Mouse (Mus musculus) liver, embryonic 11.5 days (tissue): ENCODE measurements around the gene Ubap1. TPM values are rescaled to one million over a fixed set of nuclear protein-coding genes. Genes with fewer than 3 reads are reported as not detected.

Experiments used
- ATAC-seq: fragments of 200-750 bp; cut with Nextera tagmentation; replicated peaks from 2 replicates; pipeline ENCODE4 v1.8.0; 2017; ENCODE audit warnings: moderate number of reproducible peaks, mild to moderate bottlenecking, moderate TSS enrichment, moderate library complexity; ENCODE audit not compliant: low FRiP score
- DNase-seq: peaks from one replicate; pipeline ENCODE4 v3.0.0-alpha.2; 2017; ENCODE audit warnings: low spot score
- H3K27ac ChIP-seq: fragments of 300-500 bp; sonication (generic); 2 replicates; pipeline ENCODE4 v1.5.1; 2014; ENCODE audit warnings: mild to moderate bottlenecking, low read depth, low read length, control low read depth
- H3K27me3 ChIP-seq: fragments of 300-500 bp; sonication (generic); replicated peaks from 2 replicates; pipeline ENCODE4 v1.6.1; 2014; ENCODE audit warnings: low read length, mixed read lengths; ENCODE audit not compliant: control insufficient read depth, insufficient read depth
- H3K36me3 ChIP-seq: fragments of 300-500 bp; sonication (generic); 2 replicates; pipeline ENCODE4 v1.6.1; 2014; ENCODE audit warnings: mild to moderate bottlenecking, low read length, moderate library complexity, mixed read lengths; ENCODE audit not compliant: control insufficient read depth, insufficient read depth
- H3K4me1 ChIP-seq: fragments of 300-500 bp; sonication (generic); replicated peaks from 2 replicates; pipeline ENCODE4 v1.6.1; 2014; ENCODE audit warnings: low read length, mixed read lengths; ENCODE audit not compliant: control insufficient read depth, insufficient read depth
- H3K4me2 ChIP-seq: fragments of 300-500 bp; sonication (generic); 2 replicates; pipeline ENCODE4 v1.6.1; 2014; ENCODE audit warnings: mild to moderate bottlenecking, control low read depth, moderate library complexity
- H3K4me3 ChIP-seq: fragments of 300-500 bp; sonication (generic); 2 replicates; pipeline ENCODE4 v1.5.1; 2014; ENCODE audit warnings: low read depth, low read length, control low read depth
- H3K9ac ChIP-seq: fragments of 300-500 bp; sonication (generic); 2 replicates; pipeline ENCODE4 v1.6.1; 2014; ENCODE audit warnings: low read depth, low read length, control low read depth
- H3K9me3 ChIP-seq: fragments of 300-500 bp; sonication (generic); 2 replicates; pipeline ENCODE4 v1.6.1; 2016; ENCODE audit warnings: low read length, inconsistent platforms, mixed read lengths; ENCODE audit not compliant: control insufficient read depth
- WGBS: fragments of 180-500 bp; shearing (Covaris S2); extraction: QIAGEN DNeasy Blood & Tissue Kit; methylation state at CpG from one replicate; pipeline ENCODE4 v1.1.7; 2014; 5-methylcytosine and 5-hydroxymethylcytosine counted together
- polyA plus RNA-seq: library from polyadenylated mRNA; unstranded; fragments of >200 nt; fragmentation: Nextera tagmentation; extraction: Ambion mirVana; gene quantifications from 2 replicates; pipeline ENCODE4 v1.2.1, GENCODE M21; 2014

Gene Ubap1
- polyA plus RNA-seq, 1 experiment from 2014 or later, result 37.1 TPM

- Histone ChIP-seq H3K4me2 (no peak overlapping the region), H3K9me3 (no peaks in the 10 kb centered on the region), H3K27me3 (no peaks in the 10 kb centered on the region), H3K27ac (no peak overlapping the region), H3K4me3 (no peak overlapping the region), H3K36me3 (peaks cover 5% of the 10 kb centered on the region; the same call in 1 of the 2 replicates), H3K4me1 (no peaks in the 10 kb centered on the region), H3K9ac (no peak overlapping the region)
- ATAC-seq, result no peak
- 91% methylated on average over 3 of the region's 3 CpGs for WGBS
- DNase-seq, result no peak
Measured at GRCm38 (mm10) chr4:41361059-41361458, 12.3 kb downstream of the Ubap1 start.

GRCm38 (mm10) chr4:41368198-41368597, 19.4 kb downstream of the Ubap1 start:
- Histone ChIP-seq H3K9me3 (no peaks in the 10 kb centered on the region), H3K4me1 (no peaks in the 10 kb centered on the region), H3K27me3 (no peaks in the 10 kb centered on the region), H3K4me3 (no peak overlapping the region), H3K27ac (no peak overlapping the region), H3K9ac (no peak overlapping the region), H3K4me2 (no peak overlapping the region), H3K36me3 (peaks cover 4% of the 10 kb centered on the region)
- DNase-seq (no peak), ATAC-seq (no peak)
- WGBS, result 88% methylated on average over 4 of the region's 4 CpGs

GRCm38 (mm10) chr4:41369702-41370437, 21.1 kb downstream of the Ubap1 start:
- H3K4me1 ChIP-seq, result no peaks in the 10 kb centered on the region
- no peak for ATAC-seq
- no peak overlapping the region for H3K9ac ChIP-seq
- no peak overlapping the region for H3K27ac ChIP-seq
- no peak overlapping the region for H3K4me2 ChIP-seq
- H3K4me3 ChIP-seq, result no peak overlapping the region
- 89% methylated on average over 9 of the region's 9 CpGs for WGBS
- H3K9me3 ChIP-seq, result no peaks in the 10 kb centered on the region
- no peak for DNase-seq
- H3K36me3 ChIP-seq, result peaks cover 8% of the 10 kb centered on the region
- no peaks in the 10 kb centered on the region for H3K27me3 ChIP-seq

GRCm38 (mm10) chr4:41377567-41377966, 28.8 kb downstream of the Ubap1 start:
- Histone ChIP-seq H3K4me2 (no peak overlapping the region), H3K9ac (no peak overlapping the region), H3K27me3 (no peaks in the 10 kb centered on the region), H3K4me3 (no peak overlapping the region), H3K36me3 (peaks cover 16% of the 10 kb centered on the region), H3K9me3 (no peaks in the 10 kb centered on the region), H3K4me1 (peaks cover 7% of the 10 kb centered on the region; the same call in 1 of the 2 replicates), H3K27ac (no peak overlapping the region)
- DNase-seq (no peak), ATAC-seq (no peak)

GRCm38 (mm10) chr4:41381213-41381950, 32.6 kb downstream of the Ubap1 start:
- Histone ChIP-seq H3K4me3 (no peak overlapping the region), H3K27me3 (no peaks in the 10 kb centered on the region), H3K9ac (no peak overlapping the region), H3K9me3 (no peaks in the 10 kb centered on the region), H3K27ac (no peak overlapping the region), H3K4me2 (no peak overlapping the region), H3K36me3 (peaks cover 14% of the 10 kb centered on the region), H3K4me1 (peaks cover 9% of the 10 kb centered on the region)
- WGBS, result 73% methylated on average over 5 of the region's 5 CpGs
- no peak for DNase-seq
- peak; percentile 75 for ATAC-seq

GRCm38 (mm10) chr4:41386412-41386975, 37.7 kb downstream of the Ubap1 start:
- ATAC-seq, result no peak
- H3K36me3 ChIP-seq, result peaks cover 18% of the 10 kb centered on the region
- H3K4me2 ChIP-seq, result no peak overlapping the region
- no peaks in the 10 kb centered on the region for H3K9me3 ChIP-seq
- 71% methylated on average over 1 of the region's 1 CpGs for WGBS
- H3K27ac ChIP-seq, result peak overlapping the region; percentile 80
- no peak overlapping the region for H3K4me3 ChIP-seq
- no peak for DNase-seq
- H3K27me3 ChIP-seq, result no peaks in the 10 kb centered on the region
- H3K9ac ChIP-seq, result 0 out of 2 replicates have a peak overlapping the region, but pooled peaks have one; percentile 16
- peaks cover 19% of the 10 kb centered on the region for H3K4me1 ChIP-seq

GRCm38 (mm10) chr4:41387755-41388469, 39.1 kb downstream of the Ubap1 start:
- H3K9me3 ChIP-seq, result no peaks in the 10 kb centered on the region
- peaks cover 23% of the 10 kb centered on the region for H3K36me3 ChIP-seq
- H3K27ac ChIP-seq, result peak overlapping the region; percentile 80
- H3K4me2 ChIP-seq, result peak overlapping the region; percentile 40
- no peaks in the 10 kb centered on the region for H3K27me3 ChIP-seq
- H3K4me3 ChIP-seq, result 0 out of 2 replicates have a peak overlapping the region, but pooled peaks have one; percentile 3
- DNase-seq (no peak), ATAC-seq (peak; percentile 95)
- H3K4me1 ChIP-seq, result peaks cover 18% of the 10 kb centered on the region
- WGBS, result 53% methylated on average over 7 of the region's 7 CpGs
- H3K9ac ChIP-seq, result peak overlapping the region; percentile 40; the same call in 1 of the 2 replicates

- no peaks in the 10 kb centered on the region for H3K9me3 ChIP-seq
- H3K4me1 ChIP-seq, result peaks cover 18% of the 10 kb centered on the region
- no peaks in the 10 kb centered on the region for H3K27me3 ChIP-seq
- H3K4me2 ChIP-seq, result peak overlapping the region; percentile 26
- peak overlapping the region; percentile 80 for H3K27ac ChIP-seq
- peaks cover 28% of the 10 kb centered on the region for H3K36me3 ChIP-seq
- H3K9ac ChIP-seq, result no peak overlapping the region
- WGBS, result 89% methylated on average over 5 of the region's 5 CpGs
- 0 out of 2 replicates have a peak overlapping the region, but pooled peaks have one; percentile 3 for H3K4me3 ChIP-seq
- ATAC-seq (no peak), DNase-seq (no peak)
Measured at GRCm38 (mm10) chr4:41388616-41389015, 39.8 kb downstream of the Ubap1 start.
